Mouse (Mus musculus) neural tube, embryonic 13.5 days (tissue): Measurements from ENCODE around the gene Lmod2. TPM values are rescaled to one million over a fixed set of nuclear protein-coding genes. Genes with fewer than 3 reads are reported as not detected.

Source experiments
- ATAC-seq: fragments of 200-750 bp; cut with Nextera tagmentation; 2 replicates; pipeline ENCODE4 v1.8.0; 2017; ENCODE audit warnings: low read depth, mild to moderate bottlenecking, moderate TSS enrichment, moderate library complexity
- H3K27ac ChIP-seq: fragments of 300-500 bp; sonication (generic); replicated peaks from 2 replicates; pipeline ENCODE4 v1.5.1; 2015; ENCODE audit warnings: moderate library complexity, mild to moderate bottlenecking, inconsistent platforms
- H3K27me3 ChIP-seq: fragments of 300-500 bp; sonication (generic); 2 replicates; pipeline ENCODE4 v1.6.1; 2015; ENCODE audit warnings: mild to moderate bottlenecking, inconsistent platforms
- H3K36me3 ChIP-seq: fragments of 300-500 bp; sonication (generic); 2 replicates; pipeline ENCODE4 v1.6.1; 2015; ENCODE audit warnings: mild to moderate bottlenecking, inconsistent platforms
- H3K4me1 ChIP-seq: fragments of 300-500 bp; sonication (generic); replicated peaks from 2 replicates; pipeline ENCODE4 v1.6.1; 2015; ENCODE audit warnings: inconsistent platforms
- H3K4me2 ChIP-seq: fragments of 300-500 bp; sonication (generic); 2 replicates; pipeline ENCODE4 v1.6.1; 2015; ENCODE audit warnings: inconsistent platforms, mild to moderate bottlenecking, moderate library complexity
- H3K4me3 ChIP-seq: fragments of 300-500 bp; sonication (generic); 2 replicates; pipeline ENCODE4 v1.5.1; 2015; ENCODE audit warnings: mild to moderate bottlenecking, inconsistent platforms
- H3K9ac ChIP-seq: fragments of 300-500 bp; sonication (generic); 2 replicates; pipeline ENCODE4 v1.6.1; 2015; ENCODE audit warnings: moderate library complexity, mild to moderate bottlenecking, inconsistent platforms
- H3K9me3 ChIP-seq: fragments of 300-500 bp; sonication (generic); 2 replicates; pipeline ENCODE4 v1.6.1; 2016; ENCODE audit warnings: inconsistent platforms
- WGBS: fragments of 180-500 bp; shearing (Covaris S2); methylation state at CpG from one replicate; pipeline ENCODE4 v1.1.7; 2015; 5-methylcytosine and 5-hydroxymethylcytosine counted together
- polyA plus RNA-seq: library from polyadenylated mRNA; unstranded; fragments of >200 nt; fragmentation: Nextera tagmentation; extraction: Ambion mirVana; gene quantifications from 2 replicates; pipeline ENCODE4 v1.2.1, GENCODE M21; 2015

Lmod2 gene
- polyA plus RNA-seq, 1 experiment from 2014 or later, result 0.15 TPM

GRCm38 (mm10) chr6:24583456-24583855 is 14.1 kb upstream of the Lmod2 start:
- ATAC-seq, result no peak
- Histone ChIP-seq H3K4me2 (no peak overlapping the region), H3K36me3 (no peaks in the 10 kb centered on the region), H3K27ac (no peak overlapping the region), H3K9ac (no peak overlapping the region), H3K4me1 (no peaks in the 10 kb centered on the region), H3K9me3 (no peaks in the 10 kb centered on the region), H3K27me3 (no peaks in the 10 kb centered on the region), H3K4me3 (no peak overlapping the region)
- 74% methylated on average over 3 of the region's 3 CpGs for WGBS

- WGBS, result 65% methylated on average over 10 of the region's 10 CpGs
- Histone ChIP-seq H3K4me3 (no peak overlapping the region), H3K27me3 (no peaks in the 10 kb centered on the region), H3K9me3 (no peaks in the 10 kb centered on the region), H3K4me1 (no peaks in the 10 kb centered on the region), H3K27ac (no peak overlapping the region), H3K36me3 (no peaks in the 10 kb centered on the region), H3K9ac (no peak overlapping the region), H3K4me2 (no peak overlapping the region)
- ATAC-seq, result no peak
Measured at GRCm38 (mm10) chr6:24585431-24586310, 11.9 kb upstream of the Lmod2 start.

- Histone ChIP-seq H3K27me3 (no peaks in the 10 kb centered on the region), H3K9me3 (no peaks in the 10 kb centered on the region), H3K4me1 (no peaks in the 10 kb centered on the region), H3K4me2 (no peak overlapping the region), H3K4me3 (no peak overlapping the region), H3K27ac (no peak overlapping the region), H3K36me3 (no peaks in the 10 kb centered on the region), H3K9ac (no peak overlapping the region)
- WGBS, result 56% methylated on average over 3 of the region's 3 CpGs
- ATAC-seq, result no peak
Measured at GRCm38 (mm10) chr6:24586885-24587284, 10.7 kb upstream of the Lmod2 start.

GRCm38 (mm10) chr6:24590282-24590681 is 7.3 kb upstream of the Lmod2 start:
- 88% methylated on average over 5 of the region's 5 CpGs for WGBS
- Histone ChIP-seq H3K4me3 (no peak overlapping the region), H3K9ac (no peak overlapping the region), H3K27me3 (no peaks in the 10 kb centered on the region), H3K4me1 (no peaks in the 10 kb centered on the region), H3K27ac (no peak overlapping the region), H3K36me3 (no peaks in the 10 kb centered on the region), H3K9me3 (no peaks in the 10 kb centered on the region), H3K4me2 (no peak overlapping the region)
- ATAC-seq, result no peak

- H3K4me1 ChIP-seq, result no peaks in the 10 kb centered on the region
- no peak overlapping the region for H3K9ac ChIP-seq
- no peaks in the 10 kb centered on the region for H3K36me3 ChIP-seq
- H3K4me3 ChIP-seq, result no peak overlapping the region
- H3K9me3 ChIP-seq, result no peaks in the 10 kb centered on the region
- H3K27me3 ChIP-seq, result no peaks in the 10 kb centered on the region
- 58% methylated on average over 10 of the region's 10 CpGs for WGBS
- no peak overlapping the region for H3K27ac ChIP-seq
- ATAC-seq, result no peak
- H3K4me2 ChIP-seq, result no peak overlapping the region
Measured at GRCm38 (mm10) chr6:24591525-24592218, 5.9 kb upstream of the Lmod2 start.

- Histone ChIP-seq H3K4me2 (no peak overlapping the region), H3K36me3 (no peaks in the 10 kb centered on the region), H3K4me3 (no peak overlapping the region), H3K27ac (no peak overlapping the region), H3K27me3 (no peaks in the 10 kb centered on the region), H3K9ac (no peak overlapping the region), H3K4me1 (no peaks in the 10 kb centered on the region), H3K9me3 (no peaks in the 10 kb centered on the region)
- WGBS, result 90% methylated on average over 6 of the region's 6 CpGs
- no peak for ATAC-seq
Measured at GRCm38 (mm10) chr6:24599179-24599578, 1.6 kb downstream of the Lmod2 start.

- Histone ChIP-seq H3K36me3 (no peaks in the 10 kb centered on the region), H3K9me3 (no peaks in the 10 kb centered on the region), H3K27ac (no peak overlapping the region), H3K4me3 (no peak overlapping the region), H3K4me1 (no peaks in the 10 kb centered on the region), H3K27me3 (no peaks in the 10 kb centered on the region), H3K9ac (no peak overlapping the region), H3K4me2 (no peak overlapping the region)
- no peak for ATAC-seq
- 75% methylated on average over 5 of the region's 5 CpGs for WGBS
Measured at GRCm38 (mm10) chr6:24599639-24600038, 2.1 kb downstream of the Lmod2 start.

GRCm38 (mm10) chr6:24600134-24600533 is 2.6 kb downstream of the Lmod2 start:
- ATAC-seq, result no peak
- 87% methylated on average over 6 of the region's 6 CpGs for WGBS
- H3K27me3 ChIP-seq, result no peaks in the 10 kb centered on the region

GRCm38 (mm10) chr6:24600726-24601125 is 3.2 kb downstream of the Lmod2 start:
- ATAC-seq, result no peak
- Histone ChIP-seq H3K4me3 (no peak overlapping the region), H3K9ac (no peak overlapping the region), H3K27me3 (no peaks in the 10 kb centered on the region), H3K4me1 (no peaks in the 10 kb centered on the region), H3K27ac (no peak overlapping the region), H3K36me3 (no peaks in the 10 kb centered on the region), H3K9me3 (no peaks in the 10 kb centered on the region), H3K4me2 (no peak overlapping the region)
- 67% methylated on average over 4 of the region's 4 CpGs for WGBS

More at GRCm38 (mm10) chr6:24600134-24600533, 2.6 kb downstream of the Lmod2 start:
- Histone ChIP-seq H3K36me3 (no peaks in the 10 kb centered on the region), H3K4me3 (no peak overlapping the region), H3K4me2 (no peak overlapping the region), H3K9me3 (no peaks in the 10 kb centered on the region), H3K27ac (no peak overlapping the region), H3K9ac (no peak overlapping the region), H3K4me1 (no peaks in the 10 kb centered on the region)

- no peak overlapping the region for H3K9ac ChIP-seq
- H3K4me3 ChIP-seq, result no peak overlapping the region
- H3K27ac ChIP-seq, result no peak overlapping the region
- H3K4me1 ChIP-seq, result no peaks in the 10 kb centered on the region
- H3K9me3 ChIP-seq, result no peaks in the 10 kb centered on the region
- ATAC-seq, result no peak
- H3K27me3 ChIP-seq, result no peaks in the 10 kb centered on the region
- WGBS, result 65% methylated on average over 1 of the region's 1 CpGs
- no peaks in the 10 kb centered on the region for H3K36me3 ChIP-seq
- H3K4me2 ChIP-seq, result no peak overlapping the region
Measured at GRCm38 (mm10) chr6:24601668-24602067, 4.1 kb downstream of the Lmod2 start.

GRCm38 (mm10) chr6:24602351-24602750 is 4.8 kb downstream of the Lmod2 start:
- WGBS, result 89% methylated on average over 3 of the region's 3 CpGs
- Histone ChIP-seq H3K27me3 (no peaks in the 10 kb centered on the region), H3K27ac (no peak overlapping the region), H3K4me2 (no peak overlapping the region), H3K4me3 (no peak overlapping the region), H3K4me1 (no peaks in the 10 kb centered on the region), H3K36me3 (no peaks in the 10 kb centered on the region), H3K9ac (no peak overlapping the region), H3K9me3 (no peaks in the 10 kb centered on the region)
- no peak for ATAC-seq

- Histone ChIP-seq H3K27me3 (no peaks in the 10 kb centered on the region), H3K36me3 (no peaks in the 10 kb centered on the region), H3K9me3 (no peaks in the 10 kb centered on the region), H3K4me3 (no peak overlapping the region), H3K4me2 (no peak overlapping the region), H3K9ac (no peak overlapping the region), H3K4me1 (no peaks in the 10 kb centered on the region), H3K27ac (no peak overlapping the region)
- WGBS, result 92% methylated on average over 5 of the region's 5 CpGs
- no peak for ATAC-seq
Measured at GRCm38 (mm10) chr6:24602993-24603392, 5.4 kb downstream of the Lmod2 start.
